Mouse (Mus musculus) left cerebral cortex, postnatal 25 days (tissue): Measurements from ENCODE around the gene Olfr507. TPM values are rescaled to one million over a fixed set of nuclear protein-coding genes. Genes with fewer than 3 reads are reported as not detected.
"Not testable (repeated sequence)": the region's sequence is repeated elsewhere in the genome, so short reads cannot be mapped to it uniquely, and the experiment has no call there.

ENCODE experiments used
- DNase-seq, 2 experiments: peaks; one replicate each; pipeline ENCODE4 v3.0.0; 2022; ENCODE audit warnings: low spot score in 2 of 2, mixed read lengths in 1 of 2
- intact Hi-C: fragments of 180-260 bp; cut with DNase I; formaldehyde crosslinking; loops from one replicate; pipeline ENCODE4 v1.15.1; 2025
- total RNA-seq, 2 experiments: library from RNA; stranded (reverse); gene quantifications; 2 replicates each; pipeline ENCODE4 v1.2.3; 2021

The Olfr507 gene
- not detected for total RNA-seq

DNA sequence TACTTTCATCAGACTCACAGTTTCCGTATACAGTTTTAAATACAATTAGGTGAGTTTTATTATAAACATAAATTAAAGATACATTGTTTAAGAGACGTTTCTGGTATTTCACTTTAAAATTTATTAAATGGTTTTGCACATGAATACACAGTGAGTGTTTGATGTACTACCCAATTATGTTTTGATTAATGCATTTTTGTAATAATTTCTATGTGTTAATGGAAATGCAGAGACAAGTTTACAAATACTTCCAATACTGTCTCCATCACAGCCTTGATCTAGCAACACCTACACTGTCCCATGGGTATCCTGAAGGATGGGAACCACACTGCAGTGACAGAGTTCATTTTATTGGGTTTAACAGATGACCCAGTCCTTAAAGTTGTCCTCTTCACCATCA, at the start of gene Olfr507:
Gene Olfr507, plus strand, starts transcription at position 301 of the 400 bp plus-strand sequence.
- intact Hi-C loops = no loop called here
- DNase-seq = no peak

DNA sequence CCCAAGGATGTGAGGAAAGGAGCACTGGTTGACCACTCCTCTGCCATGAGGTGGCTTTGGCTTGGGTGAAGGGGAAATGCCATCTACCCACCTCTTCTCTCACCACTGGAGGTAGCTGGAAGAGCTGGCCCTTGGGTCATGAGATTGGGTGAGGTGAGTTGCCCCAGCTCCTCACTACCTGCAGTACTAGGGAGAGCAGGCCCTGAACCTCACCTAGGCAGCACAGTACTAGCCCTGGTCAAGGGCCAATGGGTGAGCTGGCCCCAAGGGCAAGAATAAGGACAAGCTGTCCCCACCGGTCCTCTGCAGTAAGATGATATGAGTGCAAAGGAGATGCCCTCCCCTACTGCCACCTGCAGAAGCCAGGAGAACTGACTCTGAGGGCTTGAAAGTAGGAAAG, 31.8 kb upstream of the Olfr507 start:
- no peak for DNase-seq
- intact Hi-C loops = no loop called here

DNA sequence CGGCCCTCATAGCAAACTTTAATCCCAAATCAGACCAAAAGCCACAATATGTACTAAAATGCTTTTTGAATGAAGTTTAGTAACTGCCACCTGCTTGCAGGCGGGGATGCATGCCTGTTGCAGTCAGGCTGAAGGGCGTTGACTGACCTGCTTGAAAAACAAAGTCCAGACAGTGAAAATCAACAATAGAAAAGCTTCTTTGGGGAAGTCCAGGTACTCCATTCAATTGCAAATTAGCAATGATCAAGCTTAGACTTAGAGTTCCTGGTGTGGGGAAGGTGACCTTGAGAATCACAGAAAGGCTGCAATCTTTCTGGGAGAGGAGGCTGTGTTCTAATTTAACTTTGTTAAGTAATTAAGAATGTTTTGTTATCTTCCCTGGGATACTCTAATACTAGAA, 19.7 kb upstream of the Olfr507 start:
- DNase-seq, intact Hi-C loops: not testable (repeated sequence)

DNA sequence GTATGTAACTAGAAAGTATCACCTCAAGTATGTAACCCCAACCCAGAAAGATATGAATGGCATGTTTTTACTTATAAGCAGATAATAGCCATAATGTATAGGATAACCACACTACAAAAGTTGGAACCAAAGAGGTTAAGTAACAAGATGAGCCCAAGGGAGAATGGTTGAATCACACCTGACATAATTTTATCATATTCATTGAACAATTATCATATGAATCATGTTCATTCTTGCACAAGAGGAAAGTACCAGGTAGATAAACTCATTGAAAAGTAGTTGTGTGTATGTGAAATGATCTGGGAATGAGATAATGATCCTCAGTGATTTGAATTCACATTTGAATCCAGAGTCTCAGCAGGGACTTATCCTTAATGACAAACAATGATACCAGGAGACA, 11.1 kb upstream of the Olfr507 start, which contains the start of gene Olfr506:
Gene Olfr506, plus strand, starts transcription at position 301 of the 400 bp plus-strand sequence.
- intact Hi-C loops = no loop called here
- no peak for DNase-seq

DNA sequence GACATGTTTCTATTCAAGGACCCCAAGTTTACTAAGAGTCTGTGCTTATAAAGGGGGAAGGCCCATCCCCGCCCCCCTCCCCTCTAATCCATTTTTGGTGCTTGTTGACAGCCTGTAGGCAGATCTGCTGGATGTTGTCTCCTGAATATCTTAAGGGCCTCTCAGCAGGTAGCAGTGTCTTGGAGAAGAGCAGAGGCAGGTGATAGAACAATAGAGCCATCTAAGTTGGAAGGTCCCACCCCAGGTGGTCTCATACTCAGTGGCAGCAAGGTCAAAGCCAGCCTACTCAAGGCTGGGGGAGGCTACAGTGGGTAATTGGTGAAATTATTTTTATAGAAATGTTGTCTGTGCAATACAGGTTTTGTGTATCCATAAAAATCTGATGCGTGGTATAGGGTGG, 7.5 kb upstream of the Olfr507 start:
- DNase-seq = no peak
- intact Hi-C loops = no loop called here

DNA sequence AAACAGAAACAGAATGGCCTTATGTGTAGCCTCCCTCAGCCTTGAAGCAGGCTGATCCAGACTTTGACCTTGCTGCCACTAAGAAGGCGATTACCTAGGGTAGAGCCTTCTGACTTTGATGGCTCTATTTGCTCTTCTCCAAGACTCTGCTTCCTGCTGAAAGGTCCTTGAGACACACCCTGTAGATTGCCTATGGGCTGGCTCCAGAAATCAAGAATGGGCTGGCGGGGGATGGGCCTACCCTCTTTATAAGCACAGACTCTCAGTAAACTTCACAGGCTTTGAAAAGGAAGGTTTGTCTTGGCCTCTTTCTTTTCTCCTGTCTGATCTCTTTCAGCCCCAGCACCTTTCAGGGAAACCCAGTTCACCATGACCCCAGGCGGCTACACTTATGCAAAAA, 4.8 kb upstream of the Olfr507 start:
- intact Hi-C loops, DNase-seq: not testable (repeated sequence)

DNA sequence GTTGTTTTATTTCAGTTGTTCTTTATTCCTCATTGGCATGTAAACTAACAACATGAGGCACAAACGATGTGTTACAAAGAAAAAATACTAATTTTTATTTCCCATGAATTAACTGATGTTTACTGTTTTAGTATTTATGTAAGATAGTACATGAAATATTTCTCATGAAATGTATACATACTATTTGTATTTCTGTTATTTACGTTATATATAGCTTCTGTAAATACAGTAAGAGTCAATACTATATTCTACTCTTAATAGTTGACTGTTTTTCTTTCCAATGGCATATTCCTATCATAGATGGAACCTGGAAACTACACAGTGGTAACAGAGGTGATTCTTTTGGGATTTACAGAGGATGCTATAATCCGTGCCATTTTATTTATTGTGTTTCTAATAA, 8.1 kb downstream of the Olfr507 start, which contains the start of gene Olfr508:
Gene Olfr508, plus strand, starts transcription at position 301 of the 400 bp plus-strand sequence.
- DNase-seq = no peak
- intact Hi-C loops = no loop called here

DNA sequence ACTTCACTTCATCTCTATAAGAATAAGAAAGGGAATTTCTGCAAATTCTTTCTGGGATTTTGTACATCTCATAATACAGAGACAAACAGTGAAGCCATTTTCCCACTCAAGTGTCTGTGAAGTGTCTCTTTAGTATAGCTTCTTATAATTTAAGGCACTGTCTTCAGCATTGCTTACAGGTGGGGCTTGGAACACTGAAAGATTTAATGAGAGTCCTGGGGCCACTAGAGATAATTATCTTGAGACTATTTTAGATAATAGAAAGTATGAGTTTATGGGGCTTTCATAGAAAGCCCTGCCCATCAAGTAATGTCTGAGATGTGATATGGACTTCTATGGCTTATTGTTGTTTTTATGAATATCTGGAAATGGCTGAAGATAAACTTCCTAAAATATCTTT, 30.2 kb downstream of the Olfr507 start, which contains the start of gene Olfr509:
Gene Olfr509, minus strand, starts transcription at position 101 of the 400 bp plus-strand sequence.
- intact Hi-C loops = no loop called here
- DNase-seq = no peak

DNA sequence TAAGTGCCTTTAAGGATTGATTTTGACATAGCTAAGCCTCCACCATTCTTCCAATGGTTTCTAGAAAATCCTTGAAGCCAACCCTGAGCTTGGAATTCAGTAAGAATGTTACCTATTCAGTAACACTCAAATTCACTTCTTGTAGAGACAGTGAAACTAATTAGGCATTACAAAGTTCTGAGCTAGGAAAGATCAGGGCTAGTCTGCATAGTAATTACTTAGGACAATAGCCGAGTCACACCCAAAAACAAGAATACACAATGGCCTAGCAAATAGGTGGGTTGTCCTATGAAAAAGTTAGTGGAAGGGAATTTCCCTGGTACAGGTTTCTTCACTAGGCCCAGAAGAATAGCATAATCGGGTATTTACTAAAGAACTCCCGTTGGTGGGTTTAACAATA, 40.8 kb downstream of the Olfr507 start:
- DNase-seq = no peak
- intact Hi-C loops = no loop called here

DNA sequence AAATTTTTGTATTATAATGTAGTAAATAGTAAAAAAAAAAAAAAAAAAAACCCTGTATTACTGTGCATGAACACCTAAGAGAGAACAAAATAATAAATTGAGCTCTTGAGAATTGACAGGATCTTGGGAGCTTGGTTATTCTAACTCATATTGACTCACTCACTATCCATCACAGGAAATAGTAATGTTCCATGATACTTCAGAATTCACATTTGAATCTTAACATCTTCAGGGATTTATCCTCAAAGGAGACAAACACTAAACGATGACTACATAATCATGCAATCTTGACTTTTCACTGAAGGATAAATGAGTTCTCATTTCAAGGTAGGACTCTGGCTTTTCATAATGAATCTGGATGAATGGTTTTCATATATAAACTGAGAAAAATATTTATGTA, 44.5 kb downstream of the Olfr507 start, which contains the start of gene Olfr510:
Gene Olfr510, plus strand, starts transcription at position 301 of the 400 bp plus-strand sequence.
- intact Hi-C loops = no loop called here
- DNase-seq = no peak

DNA sequence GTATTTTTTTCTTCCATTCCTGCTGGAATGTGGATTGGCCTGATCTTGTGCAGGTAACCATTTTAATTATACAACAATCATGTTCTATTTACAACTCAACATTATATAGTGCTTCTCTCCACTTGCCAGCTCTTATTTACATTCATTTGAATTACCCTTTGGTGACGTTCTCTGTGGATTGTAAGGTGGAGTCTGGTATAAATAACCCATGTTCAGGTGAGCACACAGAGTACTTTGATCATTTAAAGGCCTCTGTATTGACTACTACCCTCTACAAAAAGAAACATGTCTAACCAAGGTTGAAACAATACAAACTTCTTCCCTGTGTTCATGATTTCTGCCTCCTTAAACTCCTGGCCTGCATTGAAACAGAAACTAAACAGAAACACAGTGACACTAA, 49.4 kb downstream of the Olfr507 start:
- DNase-seq = no peak
- intact Hi-C loops = no loop called here

Other genes with a start within 250 kb of the Olfr507 start
- gene Olfr495, start 228.6 kb upstream of the Olfr507 start, total RNA-seq = not detected
- not detected for gene Olfr497, start 201.4 kb upstream of the Olfr507 start, total RNA-seq
- gene Olfr498, start 156.5 kb upstream of the Olfr507 start, total RNA-seq = not detected
- not detected for gene Olfr502, start 96.7 kb upstream of the Olfr507 start, total RNA-seq
- not detected for gene Olfr503, start 77.3 kb upstream of the Olfr507 start, total RNA-seq
- gene Olfr504, start 56.0 kb upstream of the Olfr507 start, total RNA-seq = not detected
- gene Olfr506, start 11.0 kb upstream of the Olfr507 start, total RNA-seq = not detected
- not detected for gene Olfr508, start 8.2 kb downstream of the Olfr507 start, total RNA-seq
- under 1 TPM in 1 of 2 experiments, not detected in 1; 0.09 TPM for gene Olfr509, start 30.1 kb downstream of the Olfr507 start, total RNA-seq
- gene Olfr510, start 44.6 kb downstream of the Olfr507 start, total RNA-seq = not detected
- gene Olfr512, start 91.5 kb downstream of the Olfr507 start, total RNA-seq = not detected
- not detected for gene Olfr513, start 129.2 kb downstream of the Olfr507 start, total RNA-seq
- not detected for gene Olfr514, start 204.2 kb downstream of the Olfr507 start, total RNA-seq
- gene Olfr516, start 228.7 kb downstream of the Olfr507 start, total RNA-seq = not detected